Mouse (Mus musculus) forebrain, embryonic 11.5 days (tissue): ENCODE results near the gene Inpp4b. TPM values are rescaled to one million over a fixed set of nuclear protein-coding genes. Genes with fewer than 3 reads are reported as not detected.

ENCODE experiments used
- ATAC-seq: fragments of 200-750 bp; cut with Nextera tagmentation; replicated peaks from 2 replicates; pipeline ENCODE4 v1.8.0; 2017; ENCODE audit warnings: moderate TSS enrichment; ENCODE audit not compliant: low FRiP score
- DNase-seq: peaks from one replicate; pipeline ENCODE4 v3.0.0-alpha.2; 2017; ENCODE audit warnings: low spot score
- H3K27ac ChIP-seq: fragments of 300-500 bp; sonication (generic); 2 replicates; pipeline ENCODE4 v1.5.1; 2014; ENCODE audit warnings: low read depth, low read length
- H3K27me3 ChIP-seq: fragments of 300-500 bp; sonication (generic); 2 replicates; pipeline ENCODE4 v1.6.1; 2014; ENCODE audit warnings: mild to moderate bottlenecking, low read length, mixed read lengths; ENCODE audit not compliant: control insufficient read depth, insufficient read depth
- H3K36me3 ChIP-seq: fragments of 300-500 bp; sonication (generic); 2 replicates; pipeline ENCODE4 v1.6.1; 2014; ENCODE audit warnings: mild to moderate bottlenecking, low read length, moderate library complexity, mixed read lengths; ENCODE audit not compliant: control insufficient read depth, insufficient read depth
- H3K4me1 ChIP-seq: fragments of 300-500 bp; sonication (generic); replicated peaks from 2 replicates; pipeline ENCODE4 v1.6.1; 2014; ENCODE audit warnings: low read length, mixed read lengths; ENCODE audit not compliant: control insufficient read depth, insufficient read depth
- H3K4me2 ChIP-seq: fragments of 300-500 bp; sonication (generic); 2 replicates; pipeline ENCODE4 v1.6.1; 2014; ENCODE audit warnings: low read depth, mild to moderate bottlenecking, low read length, moderate library complexity, mixed read lengths; ENCODE audit not compliant: severe bottlenecking
- H3K4me3 ChIP-seq: fragments of 300-500 bp; sonication (generic); 2 replicates; pipeline ENCODE4 v1.5.1; 2014; ENCODE audit warnings: low read depth, low read length
- H3K9ac ChIP-seq: fragments of 300-500 bp; sonication (generic); 2 replicates; pipeline ENCODE4 v1.6.1; 2014; ENCODE audit warnings: low read length
- H3K9me3 ChIP-seq: fragments of 300-500 bp; sonication (generic); 2 replicates; pipeline ENCODE4 v1.6.1; 2016; ENCODE audit warnings: low read length, mixed read lengths; ENCODE audit not compliant: control insufficient read depth
- WGBS: fragments of 180-500 bp; shearing (Covaris S2); extraction: QIAGEN DNeasy Blood & Tissue Kit; methylation state at CpG from one replicate; pipeline ENCODE4 v1.1.7; 2014; 5-methylcytosine and 5-hydroxymethylcytosine counted together
- polyA plus RNA-seq: library from polyadenylated mRNA; unstranded; fragments of >200 nt; fragmentation: Nextera tagmentation; extraction: Ambion mirVana; gene quantifications from 2 replicates; pipeline ENCODE4 v1.2.1, GENCODE M21; 2014

Gene Inpp4b
- 2.9 and 3.3 TPM in 2 replicates for polyA plus RNA-seq

GRCm38 (mm10) chr8:81342236-81342998 lies at the start of gene Inpp4b:
Inpp4b (plus strand) TSS chr8:81342556.
- peak; percentile 74 for DNase-seq
- Histone ChIP-seq H3K4me1 (no peaks in the 10 kb centered on the region), H3K9me3 (no peaks in the 10 kb centered on the region), H3K27me3 (no peaks in the 10 kb centered on the region), H3K9ac (peak within 1 kb of the TSS; percentile 49), H3K27ac (no peak within 1 kb of the TSS), H3K4me3 (peak within 1 kb of the TSS; percentile 52), H3K36me3 (no peaks in the 10 kb centered on the region), H3K4me2 (peak within 1 kb of the TSS; percentile 87)
- ATAC-seq: peak; percentile 80
- WGBS: under 1% methylated on average over 44 of the region's 46 CpGs

- WGBS: 77% methylated on average over 2 of the region's 2 CpGs
- H3K9ac ChIP-seq: no peak overlapping the region
- no peaks in the 10 kb centered on the region for H3K36me3 ChIP-seq
- DNase-seq: no peak
- H3K4me1 ChIP-seq: no peaks in the 10 kb centered on the region
- ATAC-seq: no peak
- H3K4me3 ChIP-seq: no peak overlapping the region
- H3K4me2 ChIP-seq: no peak overlapping the region
- no peak overlapping the region for H3K27ac ChIP-seq
- H3K27me3 ChIP-seq: no peaks in the 10 kb centered on the region
- H3K9me3 ChIP-seq: no peaks in the 10 kb centered on the region
Observed at GRCm38 (mm10) chr8:81335250-81335649, 7.1 kb upstream of the Inpp4b start.

- Histone ChIP-seq H3K9ac (no peak overlapping the region), H3K27ac (no peak overlapping the region), H3K4me3 (peak overlapping the region; percentile 52), H3K36me3 (no peaks in the 10 kb centered on the region), H3K4me2 (peak overlapping the region; percentile 87), H3K9me3 (no peaks in the 10 kb centered on the region), H3K27me3 (no peaks in the 10 kb centered on the region), H3K4me1 (no peaks in the 10 kb centered on the region)
- peak; percentile 20; the same call in 1 of the 2 replicates for ATAC-seq
- DNase-seq: peak; percentile 50
- WGBS: 50% methylated on average over 5 of the region's 5 CpGs
Observed at GRCm38 (mm10) chr8:81341191-81341590, 1.2 kb upstream of the Inpp4b start.

- H3K4me2 ChIP-seq: peak overlapping the region; percentile 87
- no peaks in the 10 kb centered on the region for H3K36me3 ChIP-seq
- H3K4me3 ChIP-seq: peak overlapping the region; percentile 52
- peak overlapping the region; percentile 49 for H3K9ac ChIP-seq
- DNase-seq: peak; percentile 80
- no peaks in the 10 kb centered on the region for H3K9me3 ChIP-seq
- peak; percentile 82 for ATAC-seq
- no peaks in the 10 kb centered on the region for H3K4me1 ChIP-seq
- H3K27ac ChIP-seq: no peak overlapping the region
- whole genome bisulfite sequencing: 0% methylated on average over 17 of the region's 23 CpGs
- H3K27me3 ChIP-seq: no peaks in the 10 kb centered on the region
Observed at GRCm38 (mm10) chr8:81341591-81342235, 643 bp upstream of the Inpp4b start.

GRCm38 (mm10) chr8:81342999-81343302 lies 595 bp downstream of the Inpp4b start:
- peak overlapping the region; percentile 87 for H3K4me2 ChIP-seq
- ATAC-seq (no peak; the same call in 1 of the 2 replicates), DNase-seq (no peak)
- no peak overlapping the region for H3K9ac ChIP-seq
- peak overlapping the region; percentile 52 for H3K4me3 ChIP-seq
- no peaks in the 10 kb centered on the region for H3K4me1 ChIP-seq
- no peaks in the 10 kb centered on the region for H3K27me3 ChIP-seq
- no peak overlapping the region for H3K27ac ChIP-seq
- no peaks in the 10 kb centered on the region for H3K9me3 ChIP-seq
- 25% methylated on average over 3 of the region's 3 CpGs for WGBS
- no peaks in the 10 kb centered on the region for H3K36me3 ChIP-seq

GRCm38 (mm10) chr8:81345170-81345697 lies 2.9 kb downstream of the Inpp4b start:
- no peak overlapping the region for H3K4me2 ChIP-seq
- H3K4me3 ChIP-seq: no peak overlapping the region
- DNase-seq (no peak), ATAC-seq (no peak)
- no peaks in the 10 kb centered on the region for H3K27me3 ChIP-seq
- no peaks in the 10 kb centered on the region for H3K9me3 ChIP-seq
- 83% methylated on average over 2 of the region's 2 CpGs for WGBS
- H3K36me3 ChIP-seq: no peaks in the 10 kb centered on the region
- no peak overlapping the region for H3K9ac ChIP-seq
- no peaks in the 10 kb centered on the region for H3K4me1 ChIP-seq
- H3K27ac ChIP-seq: no peak overlapping the region

GRCm38 (mm10) chr8:81349452-81349851 lies 7.1 kb downstream of the Inpp4b start:
- Histone ChIP-seq H3K9me3 (no peaks in the 10 kb centered on the region), H3K9ac (no peak overlapping the region), H3K27me3 (no peaks in the 10 kb centered on the region), H3K36me3 (no peaks in the 10 kb centered on the region), H3K27ac (no peak overlapping the region), H3K4me2 (no peak overlapping the region), H3K4me3 (no peak overlapping the region), H3K4me1 (no peaks in the 10 kb centered on the region)
- DNase-seq (peak; percentile 54), ATAC-seq (0 out of 2 replicates have a peak, but pooled peaks have one; percentile 60)
- 82% methylated on average over 1 of the region's 1 CpGs for WGBS

GRCm38 (mm10) chr8:81353460-81353859 lies 11.1 kb downstream of the Inpp4b start:
- 89% methylated on average over 5 of the region's 5 CpGs for WGBS
- H3K9ac ChIP-seq: no peak overlapping the region
- H3K4me3 ChIP-seq: no peak overlapping the region

More at GRCm38 (mm10) chr8:81353460-81353859, 11.1 kb downstream of the Inpp4b start:
- Histone ChIP-seq H3K36me3 (no peaks in the 10 kb centered on the region), H3K4me2 (no peak overlapping the region), H3K9me3 (no peaks in the 10 kb centered on the region), H3K27ac (no peak overlapping the region), H3K27me3 (no peaks in the 10 kb centered on the region), H3K4me1 (no peaks in the 10 kb centered on the region)
- DNase-seq (no peak), ATAC-seq (no peak)
